Mouse (Mus musculus) liver, embryonic 14.5 days (tissue): ENCODE measurements at regions not wholly inside any gene's neighbourhood (a gene's known extent, or its start where the extent isn't known, plus 50 kb on each side); places are given as distances from the start of the nearest gene placed in this dataset.

Source experiments
- ATAC-seq: fragments of 200-750 bp; cut with Nextera tagmentation; 2 replicates; pipeline ENCODE4 v1.8.0; 2017; ENCODE audit warnings: moderate number of reproducible peaks, mild to moderate bottlenecking, moderate library complexity; ENCODE audit not compliant: insufficient read depth
- DNase-seq, 3 experiments: peaks; one replicate each; pipeline ENCODE4 v3.0.0-alpha.2; 2012 to 2013; ENCODE audit warnings: low read depth in 3 of 3, low spot score in 3 of 3
- H3K27ac ChIP-seq: fragments of 300-500 bp; sonication (generic); 2 replicates; pipeline ENCODE4 v1.5.1; 2014; ENCODE audit warnings: moderate library complexity, mild to moderate bottlenecking, control low read depth, inconsistent platforms
- H3K27me3 ChIP-seq: fragments of 300-500 bp; sonication (generic); 2 replicates; pipeline ENCODE4 v1.6.1; 2014; ENCODE audit warnings: mild to moderate bottlenecking, low read length, moderate library complexity; ENCODE audit not compliant: control insufficient read depth, insufficient read depth
- H3K36me3 ChIP-seq: fragments of 300-500 bp; sonication (generic); replicated peaks from 2 replicates; pipeline ENCODE4 v1.6.1; 2014; ENCODE audit warnings: low read depth; ENCODE audit not compliant: control insufficient read depth, insufficient read depth
- H3K4me1 ChIP-seq, 2 experiments: fragments of 200-500 bp in 1 of 2; fragments of 300-500 bp in 1 of 2; sonication (generic) in 1 of 2; replicated peaks; 2 replicates each; pipeline ENCODE4 v1.6.1; 2012 to 2014; ENCODE audit warnings: antibody characterized with exemption in 1 of 2, inconsistent platforms in 1 of 2, low read length in 1 of 2; ENCODE audit not compliant: control insufficient read depth in 2 of 2, insufficient read depth in 2 of 2
- H3K4me2 ChIP-seq: fragments of 300-500 bp; sonication (generic); 2 replicates; pipeline ENCODE4 v1.6.1; 2014; ENCODE audit warnings: low read depth, mild to moderate bottlenecking, control low read depth, moderate library complexity
- H3K4me3 ChIP-seq, 2 experiments: fragments of 200-500 bp in 1 of 2; fragments of 300-500 bp in 1 of 2; sonication (generic) in 1 of 2; 2 replicates each; pipeline ENCODE4 v1.5.1; 2012 to 2014; ENCODE audit warnings: low read depth in 2 of 2, low read length in 2 of 2, mild to moderate bottlenecking in 2 of 2, control low read depth in 1 of 2, inconsistent platforms in 1 of 2, moderate library complexity in 1 of 2; ENCODE audit not compliant: insufficient read depth in 1 of 2
- H3K9ac ChIP-seq: fragments of 300-500 bp; sonication (generic); replicated peaks from 2 replicates; pipeline ENCODE4 v1.6.1; 2014; ENCODE audit warnings: mild to moderate bottlenecking, control low read depth, moderate library complexity
- H3K9me3 ChIP-seq: fragments of 300-500 bp; sonication (generic); 2 replicates; pipeline ENCODE4 v1.6.1; 2016; ENCODE audit warnings: low read length, mixed read lengths; ENCODE audit not compliant: control insufficient read depth
- CTCF ChIP-seq: IDR thresholded peaks from 2 replicates; pipeline ENCODE4 v1.5.1; 2016; ENCODE audit warnings: antibody characterized with exemption, low read depth, control low read depth
- EP300 ChIP-seq: IDR thresholded peaks from 2 replicates; pipeline ENCODE4 v1.6.1; 2016; ENCODE audit warnings: antibody characterized with exemption, low read depth
- whole genome bisulfite sequencing: fragments of 180-500 bp; shearing (Covaris S2); extraction: QIAGEN DNeasy Blood & Tissue Kit; methylation state at CpG from one replicate; pipeline ENCODE4 v1.1.7; 2014; ENCODE audit not compliant: insufficient replicate concordance; 5-methylcytosine and 5-hydroxymethylcytosine counted together

DNA sequence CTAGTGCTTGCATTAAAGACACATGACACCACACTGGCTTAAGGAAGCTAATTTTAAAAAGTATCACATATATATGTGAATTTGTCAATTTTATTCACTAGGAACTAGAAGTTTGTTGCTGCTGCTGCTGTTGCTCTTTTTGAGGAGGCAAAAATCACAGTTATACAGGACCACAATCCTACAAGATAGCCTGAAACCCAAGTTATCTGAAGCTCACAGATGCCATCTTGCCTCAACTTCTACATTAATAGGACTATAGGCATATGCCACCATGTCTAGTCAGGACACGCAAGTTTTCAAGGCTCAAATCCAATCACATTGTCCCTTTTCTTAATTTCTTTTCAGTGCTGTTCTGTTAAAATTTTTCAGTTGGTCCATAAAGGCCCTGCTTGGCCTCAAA lies 65.8 kb upstream of the Picalm start:
- Histone ChIP-seq H3K4me1 (peaks cover 88 to 91% of the 10 kb centered on the region in 2 experiments), H3K36me3 (no peaks in the 10 kb centered on the region), H3K27me3 (no peaks in the 10 kb centered on the region), H3K9ac (peak overlapping the region; percentile 33), H3K4me2 (peak overlapping the region; percentile 50), H3K27ac (peak overlapping the region; percentile 97), H3K4me3 (no peak overlapping the region), H3K9me3 (no peaks in the 10 kb centered on the region)
- TF ChIP-seq EP300 (peak; percentile 70), CTCF (no peak)
- no peak for ATAC-seq
- WGBS = 44% methylated on average over 1 of the region's 1 CpGs
- no peak for DNase-seq

DNA sequence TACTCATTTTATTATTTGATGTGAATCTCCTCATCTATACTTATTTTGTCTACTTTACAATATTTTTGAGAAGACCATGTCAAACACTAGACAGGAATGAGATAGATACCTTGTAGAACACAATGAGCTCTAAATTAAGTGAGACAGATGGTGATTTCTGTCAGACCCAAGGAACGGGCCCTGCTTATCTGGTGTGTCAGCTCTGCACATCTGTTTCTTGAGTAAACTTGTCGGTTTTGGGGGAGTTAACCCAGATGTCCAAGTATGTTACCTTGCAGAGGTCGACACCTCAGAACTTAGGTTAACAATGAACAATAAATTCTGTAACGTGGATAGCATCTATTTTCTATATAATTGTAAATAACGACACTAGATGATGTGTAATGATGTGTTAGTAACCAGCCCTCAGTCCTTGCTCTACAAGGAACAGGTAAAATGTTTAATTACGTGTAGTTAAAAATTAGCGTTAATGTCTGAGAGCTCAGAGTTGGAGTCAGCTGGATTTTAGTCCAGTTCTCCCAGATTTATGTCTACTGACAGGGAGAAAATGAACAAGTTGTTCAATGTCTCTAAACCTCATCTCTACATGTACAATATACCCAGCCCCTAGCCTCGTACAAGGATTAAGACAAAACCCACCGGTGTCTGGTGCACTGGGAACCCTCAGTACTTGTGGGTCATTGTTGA lies 64.6 kb upstream of the Picalm start:
- Histone ChIP-seq H3K9ac (peak overlapping the region; percentile 28), H3K27ac (peak overlapping the region; percentile 97), H3K4me3 (no peak overlapping the region), H3K4me2 (peak overlapping the region; percentile 50), H3K9me3 (no peaks in the 10 kb centered on the region), H3K36me3 (no peaks in the 10 kb centered on the region), H3K4me1 (peaks cover 76 to 79% of the 10 kb centered on the region in 2 experiments), H3K27me3 (no peaks in the 10 kb centered on the region)
- no peak for ATAC-seq
- TF ChIP-seq CTCF (no peak), EP300 (peak; percentile 92)
- peak in 1 of 3 experiments; percentile 76 for DNase-seq
- WGBS = 53% methylated on average over 9 of the region's 9 CpGs

DNA sequence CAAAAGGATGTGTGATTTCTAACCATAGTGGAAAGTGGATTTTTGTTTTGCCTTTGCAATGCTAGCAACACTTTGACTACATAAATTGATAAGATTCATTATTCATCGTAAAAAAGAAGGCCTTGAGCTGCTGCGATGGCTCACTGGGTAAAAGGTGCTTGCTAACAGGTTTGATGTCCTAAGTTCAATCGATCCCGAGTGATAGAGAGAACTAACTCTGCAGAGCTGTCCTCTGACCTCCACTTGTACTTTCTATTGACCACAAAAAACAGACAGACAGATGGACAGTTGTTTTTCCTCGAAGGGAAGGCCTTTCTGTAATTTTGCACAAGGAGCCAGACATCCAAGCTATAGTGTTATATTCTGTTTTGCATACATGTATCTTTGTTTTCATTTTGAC lies 63.7 kb upstream of the Picalm start:
- H3K9ac ChIP-seq = peak overlapping the region; percentile 28; the same call in 1 of the 2 replicates
- peaks cover 67 to 71% of the 10 kb centered on the region in 2 experiments for H3K4me1 ChIP-seq

DNA sequence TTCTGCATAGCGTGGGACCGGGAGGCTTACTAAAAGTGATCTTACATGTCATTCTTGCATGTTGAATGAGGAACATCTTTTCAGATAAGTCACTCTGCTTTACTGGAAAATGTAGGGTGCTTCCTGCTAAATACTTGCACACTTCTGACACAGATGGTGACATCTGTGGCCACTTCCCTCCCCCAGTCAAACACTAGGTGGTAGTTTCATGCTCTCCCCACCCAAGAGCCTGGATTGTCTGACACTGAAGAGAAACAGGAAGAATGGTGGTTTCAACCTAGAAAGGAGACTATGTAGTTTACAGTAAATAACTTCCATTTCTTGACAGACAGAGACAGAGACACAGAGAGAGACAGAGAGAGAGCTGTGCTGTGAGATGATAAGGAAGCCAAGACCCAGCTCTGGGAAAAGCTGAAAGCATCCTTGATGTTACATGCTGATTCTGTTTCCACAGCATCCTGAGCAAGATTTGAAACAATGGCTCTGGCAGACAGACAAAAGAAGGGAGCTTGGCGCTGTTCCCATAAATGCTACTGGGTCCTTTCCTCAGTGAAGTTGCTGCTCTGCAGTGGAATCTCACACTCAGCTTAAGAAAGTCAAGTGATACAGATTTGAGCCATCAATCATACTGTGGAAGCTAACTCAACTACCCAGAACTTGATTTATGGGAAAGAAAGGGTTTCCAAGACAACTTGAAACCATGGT lies 61.9 kb upstream of the Picalm start:
- peak overlapping the region; percentile 97 for H3K27ac ChIP-seq
- no peak overlapping the region for H3K4me3 ChIP-seq
- no peaks in the 10 kb centered on the region for H3K27me3 ChIP-seq
- WGBS = 34% methylated on average over 3 of the region's 3 CpGs
- ATAC-seq (peak; percentile 37), DNase-seq (no peak)
- H3K9ac ChIP-seq = peak overlapping the region; percentile 42
- no peak overlapping the region; the same call in 1 of the 2 replicates for H3K4me2 ChIP-seq
- TF ChIP-seq CTCF (no peak; the same call in 1 of the 2 replicates), EP300 (peak; percentile 40)
- no peaks in the 10 kb centered on the region for H3K9me3 ChIP-seq
- no peaks in the 10 kb centered on the region for H3K36me3 ChIP-seq
- H3K4me1 ChIP-seq = peaks cover 55 to 58% of the 10 kb centered on the region in 2 experiments

More for the DNA sequence above, 63.7 kb upstream of the Picalm start:
- DNase-seq (no peak), ATAC-seq (no peak)
- H3K4me3 ChIP-seq = no peak overlapping the region
- WGBS = 77% methylated on average over 5 of the region's 5 CpGs
- H3K9me3 ChIP-seq = no peaks in the 10 kb centered on the region
- no peaks in the 10 kb centered on the region for H3K36me3 ChIP-seq
- no peaks in the 10 kb centered on the region for H3K27me3 ChIP-seq
- TF ChIP-seq EP300 = no peak
- TF ChIP-seq CTCF = no peak
- peak overlapping the region; percentile 50; the same call in 1 of the 2 replicates for H3K4me2 ChIP-seq
- peak overlapping the region; percentile 97 for H3K27ac ChIP-seq

DNA sequence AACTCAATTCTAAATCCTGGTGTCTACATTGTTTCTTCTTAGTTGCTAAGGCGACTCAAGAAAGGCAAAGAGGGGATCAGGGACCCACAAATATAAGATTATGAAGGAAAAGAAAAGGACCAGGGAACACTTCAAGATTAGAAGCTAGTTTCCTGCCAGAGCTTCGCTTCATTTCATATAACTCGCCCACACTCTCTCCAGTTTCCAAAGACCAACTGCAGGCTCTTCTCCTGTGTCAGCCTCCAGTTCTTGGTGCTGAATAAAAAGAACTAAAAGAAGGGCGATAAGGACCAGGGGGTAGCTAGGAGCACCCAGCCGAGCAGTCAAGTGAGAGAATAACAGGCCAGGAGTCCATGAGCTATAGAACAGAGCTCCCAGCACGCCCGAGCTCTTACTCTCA lies 59.7 kb upstream of the Picalm start:
- Histone ChIP-seq H3K4me3 (no peak overlapping the region), H3K4me1 (peaks cover 54 to 55% of the 10 kb centered on the region in 2 experiments), H3K27ac (peak overlapping the region; percentile 28), H3K4me2 (no peak overlapping the region), H3K36me3 (no peaks in the 10 kb centered on the region), H3K9ac (no peak overlapping the region), H3K9me3 (no peaks in the 10 kb centered on the region), H3K27me3 (no peaks in the 10 kb centered on the region)
- TF ChIP-seq EP300 (no peak), CTCF (no peak)
- ATAC-seq (no peak), DNase-seq (no peak)
- 81% methylated on average over 7 of the region's 7 CpGs for WGBS
